Mouse (Mus musculus) naive thymus-derived CD4-positive, alpha-beta T cell, adult 2 months (primary cell): ENCODE results near the gene Hddc3.
A peak's percentile ranks its signal among the peaks of the same experiment; 100 is the strongest.
"Not testable (repeated sequence)": the region's sequence is repeated elsewhere in the genome, so short reads cannot be mapped to it uniquely, and the experiment has no call there.

Experiments used
- DNase-seq: peaks from one replicate; pipeline ENCODE4 v3.0.0-alpha.2; 2011; ENCODE audit warnings: low read depth

Hddc3 gene

GRCm38 (mm10) chr7:80369967-80370431 is 27.1 kb downstream of the Hddc3 start:
- DNase-seq, result peak; percentile 70

DNA sequence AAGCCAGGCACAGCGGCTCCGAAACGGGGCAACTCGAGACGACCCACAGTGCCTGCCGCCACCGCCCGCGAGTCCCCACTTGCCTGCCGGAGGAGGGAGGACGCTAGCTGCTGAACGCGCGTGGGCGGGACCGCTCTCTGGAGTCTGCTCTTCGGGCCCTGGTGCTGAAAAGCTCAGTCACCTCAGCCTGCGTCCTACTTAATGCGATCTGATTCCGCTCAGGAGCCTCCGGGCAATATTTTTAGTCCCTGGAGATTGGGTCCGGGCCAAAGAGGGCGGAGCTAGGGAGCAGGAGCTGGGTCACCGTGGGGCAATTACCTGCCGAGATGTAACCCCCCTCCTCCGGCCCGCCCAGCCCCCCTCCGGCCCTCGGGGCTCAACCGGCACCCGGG is 27.7 kb downstream of the Hddc3 start:
- peak; percentile 90 for DNase-seq

DNA sequence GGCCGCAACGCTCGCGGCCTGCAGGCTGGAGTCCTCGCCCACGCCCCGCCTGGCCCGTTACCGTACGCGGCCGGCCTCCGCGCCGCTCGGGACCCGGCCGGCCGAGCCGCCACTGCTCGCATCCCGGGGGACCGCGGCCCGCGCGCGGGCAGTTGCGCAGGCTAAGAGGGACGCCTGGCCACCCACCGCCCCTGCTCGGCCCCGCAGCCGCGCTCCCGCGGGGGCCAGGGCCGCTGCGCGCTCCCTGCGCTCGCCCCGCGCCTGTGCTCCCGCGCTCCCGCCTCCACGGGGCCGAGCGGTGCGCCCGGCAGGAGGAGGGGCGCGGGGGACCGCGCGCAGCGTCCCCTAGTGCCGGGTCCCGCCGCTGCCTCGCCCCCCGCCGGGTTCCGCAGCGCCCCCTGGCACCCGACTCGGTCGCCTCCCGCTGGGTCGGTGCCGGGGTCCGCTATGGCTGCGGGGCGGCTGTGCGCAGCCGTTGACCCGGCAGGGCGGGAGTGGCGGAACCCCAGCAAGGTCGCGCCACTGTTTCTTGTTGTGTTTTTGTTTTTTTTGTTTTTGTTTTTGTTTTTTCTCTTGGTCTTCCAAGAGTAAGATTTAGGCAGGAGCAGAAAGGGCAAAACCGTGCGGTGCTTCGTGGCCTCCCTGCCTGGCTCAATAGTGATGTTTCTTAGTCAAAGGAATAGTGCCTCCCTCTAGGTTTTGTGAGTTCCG is 28.3 kb downstream of the Hddc3 start, which contains the start of gene Man2a2:
TSS of gene Man2a2 (minus strand) at position 335 of the 711 bp plus-strand sequence.
- peak; percentile 86 for DNase-seq

DNA sequence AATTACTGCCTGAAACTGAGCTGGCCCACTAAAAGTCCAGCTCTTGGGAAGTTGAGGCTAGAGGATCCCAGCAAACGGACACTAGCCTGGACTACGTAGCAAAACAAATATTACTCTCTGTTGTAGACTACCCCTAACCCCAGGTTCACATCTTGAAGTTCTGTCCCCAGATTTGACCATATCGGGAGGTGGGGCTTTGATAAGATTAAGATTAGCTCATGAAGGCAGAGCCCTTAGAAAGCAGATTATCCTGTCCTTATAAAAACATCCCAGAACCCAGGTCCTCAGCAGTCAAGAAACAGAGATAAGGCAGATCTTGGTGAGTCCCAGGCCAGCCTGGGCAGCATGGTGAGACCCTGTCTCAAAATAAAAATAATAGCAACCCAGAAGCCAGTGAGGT is 29.3 kb downstream of the Hddc3 start:
- peak; percentile 21 for DNase-seq

DNA sequence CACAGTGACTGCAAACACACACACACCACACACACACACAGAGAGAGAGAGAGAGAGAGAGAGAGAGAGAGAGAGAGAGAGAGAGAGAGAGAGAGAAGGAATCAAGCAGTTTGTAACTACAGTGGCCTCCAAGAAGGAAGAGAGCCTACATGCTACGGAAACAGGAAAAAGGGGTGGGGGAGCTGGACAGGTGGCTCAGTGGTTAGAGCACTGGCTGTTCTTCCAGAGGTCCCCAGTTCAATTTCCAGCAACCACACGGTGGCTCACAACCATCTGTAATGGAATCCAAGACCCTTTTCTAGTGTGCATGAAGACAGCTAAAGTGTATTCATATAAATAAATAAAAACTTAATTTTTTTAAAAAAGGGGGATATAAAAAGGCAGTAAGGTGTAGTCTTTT is 29.8 kb downstream of the Hddc3 start:
- DNase-seq, result no peak

DNA sequence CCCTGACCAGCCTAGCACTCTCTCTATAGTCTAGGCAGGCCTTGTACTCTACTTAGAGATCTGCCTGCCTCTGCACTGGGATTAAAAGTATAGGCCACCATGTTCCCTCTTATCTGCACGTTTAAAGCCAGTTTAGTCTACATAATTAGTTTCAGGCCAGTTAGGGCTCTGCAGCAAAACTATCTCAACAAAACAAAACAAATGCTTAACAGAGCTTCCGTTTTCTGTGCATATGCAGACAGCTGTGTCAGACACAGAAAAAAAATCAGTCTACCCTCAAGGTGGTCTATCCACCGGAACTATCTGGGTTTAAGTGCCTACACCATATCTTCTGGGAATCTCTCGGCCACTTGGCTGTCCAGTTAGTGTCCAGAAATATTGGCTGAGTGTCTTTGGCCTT is 30.4 kb downstream of the Hddc3 start:
- no peak for DNase-seq

- DNase-seq, result no peak
These were observed 30.9 kb downstream of the Hddc3 start for GRCm38 (mm10) chr7:80373850-80374249.

DNA sequence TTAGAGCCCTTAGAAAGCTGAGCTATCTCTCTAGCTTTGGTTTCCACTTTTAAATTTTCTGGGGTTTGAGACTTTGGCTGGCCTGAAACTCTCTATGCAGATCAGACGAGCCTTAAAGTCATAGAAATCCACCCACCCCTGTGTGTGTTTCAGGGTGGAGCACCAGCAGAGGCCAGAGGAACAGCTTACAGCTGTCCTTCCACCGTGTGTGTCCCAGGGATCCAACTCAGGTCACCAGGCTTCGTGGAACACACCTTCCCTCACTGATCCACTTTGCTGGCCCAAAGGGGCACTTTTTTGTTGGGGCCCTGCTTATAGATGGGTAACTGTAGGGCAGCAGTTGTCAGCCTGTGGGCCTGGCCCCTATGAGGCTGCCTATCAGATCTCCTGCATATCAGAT is 31.4 kb downstream of the Hddc3 start:
- DNase-seq, result no peak

DNA sequence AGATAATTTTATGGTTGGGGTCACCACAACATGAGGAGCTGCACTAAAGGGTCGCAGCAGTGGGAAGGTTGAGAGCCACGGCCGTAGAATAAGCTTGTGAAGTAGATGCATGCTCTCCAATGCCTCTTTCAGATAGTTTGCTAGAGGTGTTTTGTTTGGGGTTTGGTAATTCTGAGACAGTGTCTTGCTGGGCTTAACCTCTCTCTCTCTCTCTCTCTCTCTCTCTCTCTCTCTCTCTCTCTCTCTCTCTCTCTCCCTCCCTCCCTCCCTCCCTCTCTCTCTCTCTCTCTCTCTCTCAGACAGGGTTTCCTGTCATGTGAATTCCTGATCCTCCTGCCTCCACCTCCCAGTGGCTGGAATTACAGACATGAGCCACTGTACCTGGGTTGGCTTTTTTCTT is 31.8 kb downstream of the Hddc3 start:
- DNase-seq, result no peak

DNA sequence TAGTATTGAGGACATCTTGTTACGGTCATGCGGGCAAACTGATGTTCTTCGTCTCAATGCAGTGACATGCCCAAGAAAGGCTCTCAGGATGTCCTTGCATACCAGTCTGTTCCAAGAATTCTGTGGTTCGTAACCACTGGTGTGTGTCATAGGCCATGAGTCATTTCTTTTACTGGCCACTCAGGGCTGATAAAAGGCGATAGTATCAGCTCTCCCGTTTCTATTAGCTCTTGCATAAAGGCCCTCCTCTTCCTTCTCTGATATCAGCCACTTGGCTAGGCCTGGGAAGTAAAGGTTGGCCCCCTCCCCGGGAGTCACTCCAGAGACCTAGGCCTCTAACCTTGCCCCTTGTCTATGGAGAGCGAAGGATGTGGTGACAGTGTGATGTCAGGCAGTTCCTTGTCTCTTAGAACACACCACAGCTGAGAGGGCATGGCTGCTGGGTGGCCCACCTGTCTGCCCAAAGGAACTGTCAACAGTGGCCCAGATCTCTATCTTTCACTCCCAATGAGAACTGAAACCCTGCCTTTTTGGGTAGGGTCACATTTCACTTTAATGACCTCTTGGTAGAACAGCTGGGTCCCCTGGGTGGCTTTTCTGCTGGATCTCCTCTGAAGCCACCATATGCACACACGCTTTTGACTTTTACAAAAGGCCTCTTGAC is 32.6 kb downstream of the Hddc3 start:
- no peak for DNase-seq

DNA sequence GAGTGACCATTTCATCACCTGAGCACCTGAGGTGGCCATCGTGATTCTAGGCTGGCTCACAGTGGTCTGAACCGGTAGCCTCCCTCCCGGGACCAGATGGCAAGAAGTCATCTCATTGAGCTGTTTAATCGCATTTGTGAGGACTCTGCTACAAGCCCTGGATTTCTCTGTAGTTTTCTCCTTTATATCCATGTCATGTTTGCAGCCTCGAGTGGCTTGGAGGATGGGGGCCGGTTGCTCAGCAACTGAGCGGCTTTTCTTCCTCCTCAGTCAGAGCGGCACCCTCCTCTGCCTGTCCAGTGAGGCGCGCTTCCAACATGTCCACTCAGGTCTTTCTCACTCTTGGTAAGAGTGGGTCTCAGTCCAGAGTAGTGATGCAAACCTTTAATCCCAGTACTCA is 33.3 kb downstream of the Hddc3 start:
- DNase-seq, result no peak

- peak; percentile 92 for DNase-seq
These were observed 34.6 kb downstream of the Hddc3 start for GRCm38 (mm10) chr7:80377471-80377870.

DNA sequence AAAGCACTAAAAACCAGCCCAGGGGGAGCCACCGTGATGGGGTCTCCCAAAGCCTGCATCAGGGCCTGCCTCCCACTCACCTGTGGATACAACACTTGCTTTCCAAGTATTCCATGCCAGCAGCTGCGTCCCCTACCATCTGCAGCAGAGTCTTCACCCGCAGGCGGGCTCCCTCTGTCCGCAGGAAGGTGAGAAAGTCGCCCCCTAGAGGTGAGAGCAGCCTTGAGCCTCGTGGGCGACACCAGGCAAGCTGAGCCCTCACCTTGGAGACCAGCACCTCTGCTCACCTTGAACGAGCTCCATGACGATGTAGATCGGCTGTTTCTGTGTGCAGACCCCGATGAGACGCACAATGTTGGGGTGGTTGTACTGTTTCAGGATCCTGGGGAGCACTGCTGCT is 36.6 kb downstream of the Hddc3 start:
- DNase-seq, result peak; percentile 73

GRCm38 (mm10) chr7:80382919-80383318 is 40.0 kb downstream of the Hddc3 start:
- no peak for DNase-seq

DNA sequence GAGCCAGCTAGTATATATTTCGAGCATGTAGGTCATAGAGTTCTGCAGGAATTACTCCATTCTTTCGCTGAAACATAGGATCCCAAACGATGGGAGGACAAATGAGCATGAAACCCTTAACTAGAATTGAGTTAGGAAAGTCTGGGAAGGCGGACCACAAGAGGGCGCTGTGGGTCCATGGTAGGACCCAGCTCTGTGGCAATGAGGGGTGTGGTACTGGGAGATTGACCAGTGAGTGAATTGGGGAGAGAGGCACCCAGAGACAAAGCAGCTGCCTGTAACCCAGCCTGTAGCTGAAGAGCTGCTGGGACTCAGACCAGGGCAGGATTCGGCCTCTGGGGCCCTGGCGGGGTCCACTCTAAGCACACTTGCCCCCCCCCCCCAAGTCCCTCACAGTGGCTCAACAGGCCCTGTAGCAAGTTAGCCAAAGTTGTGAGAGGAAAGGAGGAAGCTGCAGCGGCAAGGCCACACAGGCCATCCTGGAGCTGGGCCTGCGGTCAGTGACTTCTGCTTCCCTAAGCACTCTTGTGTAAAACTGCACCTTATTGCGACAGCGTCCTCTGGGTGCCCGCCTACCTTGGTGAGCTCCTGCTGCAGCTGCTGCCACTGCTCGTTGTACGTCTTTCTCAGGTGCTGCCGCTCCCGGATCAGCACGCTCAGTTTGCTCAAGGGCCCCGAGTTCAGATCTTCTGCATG is 43.5 kb downstream of the Hddc3 start:
- DNase-seq, result peak; percentile 90

GRCm38 (mm10) chr7:80387033-80387632 is 44.2 kb downstream of the Hddc3 start:
- DNase-seq, result no peak

GRCm38 (mm10) chr7:80387633-80388543 is 45.0 kb downstream of the Hddc3 start, which contains the start of gene Fes:
TSS of gene Fes (minus strand) at chr7:80387946.
- no peak for DNase-seq

DNA sequence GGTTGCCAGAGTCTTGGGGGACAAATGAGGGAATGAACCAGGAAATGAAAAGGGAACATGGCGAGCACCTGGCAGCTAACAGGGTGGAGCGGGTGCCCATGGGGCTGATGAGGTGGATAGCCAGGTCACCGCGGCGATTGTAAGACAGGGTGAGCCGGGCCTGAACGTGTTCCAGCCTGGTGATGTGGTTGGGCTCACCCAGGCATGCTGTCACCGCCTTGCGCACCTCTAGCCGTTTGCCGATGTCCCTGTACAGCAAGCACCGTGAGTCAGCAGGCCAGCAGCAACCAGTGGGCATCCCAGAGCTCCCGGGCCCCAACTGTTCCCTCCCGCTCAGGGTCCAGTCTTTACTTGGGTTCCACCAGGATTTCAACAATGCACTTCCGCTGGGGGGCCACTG is 49.2 kb downstream of the Hddc3 start:
- DNase-seq, result no peak

GRCm38 (mm10) chr7:80394600-80394999 is 51.7 kb downstream of the Hddc3 start:
- no peak for DNase-seq

DNA sequence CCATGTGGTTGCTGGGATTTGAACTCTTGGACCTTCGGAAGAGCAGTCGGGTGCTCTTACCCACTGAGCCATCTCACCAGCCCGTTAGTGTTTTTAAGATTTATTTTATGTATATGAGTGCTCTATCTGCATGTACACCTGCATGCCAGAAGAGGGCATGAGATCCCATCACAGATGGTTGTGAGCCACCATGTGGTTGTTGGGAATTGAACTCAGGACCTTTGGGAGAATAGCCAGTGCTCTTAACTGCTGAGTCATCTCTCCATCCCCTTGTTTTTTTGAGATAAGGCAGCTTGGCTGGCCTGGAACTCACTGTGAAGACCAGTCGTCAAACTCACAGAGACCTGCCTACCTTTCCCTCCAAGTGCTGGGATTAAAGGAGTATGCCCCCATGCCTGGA is 53.5 kb downstream of the Hddc3 start:
- DNase-seq, result not testable (repeated sequence)

DNA sequence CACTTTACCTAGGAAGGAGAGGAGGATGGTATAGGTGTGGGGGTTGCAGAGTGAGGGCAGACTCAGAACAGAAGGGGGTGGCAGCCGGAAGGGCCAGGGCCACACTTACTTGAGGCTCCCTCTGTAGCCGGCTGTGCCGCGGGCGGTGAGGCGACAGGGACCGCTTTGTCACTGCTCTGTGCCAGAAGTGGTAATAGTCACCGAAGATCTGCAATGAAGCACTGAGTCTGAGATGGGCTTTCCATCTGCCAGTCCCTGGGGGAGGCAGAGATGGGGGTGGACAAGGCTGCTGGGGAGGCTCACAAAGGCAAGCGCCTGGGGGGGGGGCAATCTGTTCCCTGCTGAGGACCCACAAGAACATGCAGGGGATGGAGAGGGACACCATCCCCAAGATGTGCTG is 55.1 kb downstream of the Hddc3 start:
- DNase-seq, result no peak
